8 mouse cellular contexts compared by ENCODE assay signal in genomic region chr9:123467141-123467620, GRCm38 (mm10). TPM values are rescaled to one million over a fixed set of nuclear protein-coding genes. Genes with fewer than 3 reads are reported as not detected.
DNase-seq lines count a peak whose midpoint lies in the region; ATAC-seq lines count a peak whose summit lies in the region.

No protein-coding gene starts in this region.

- no peak overlapping the region for H3K9ac ChIP-seq in hindbrain, embryonic 16.5 days (ENCODE audit: low read depth, low read length)

- H3K4me1 ChIP-seq in hindbrain, embryonic 16.5 days (ENCODE audit: control insufficient read depth, insufficient read depth, low read depth, low read length), result no peaks in the 10 kb centered on the region
- no peaks in the 10 kb centered on the region for H3K4me1 ChIP-seq in limb, embryonic 10.5 days

- H3K36me3 ChIP-seq in hindbrain, embryonic 16.5 days (ENCODE audit: control insufficient read depth, insufficient read depth, low read length), result no peaks in the 10 kb centered on the region
- H3K36me3 ChIP-seq in limb, embryonic 10.5 days, result 0 out of 2 replicates have a peak, but pooled peaks cover 10% of the 10 kb centered on the region

- no peak overlapping the region for H3K27ac ChIP-seq in hindbrain, embryonic 16.5 days (ENCODE audit: low read depth, low read length)
- H3K27ac ChIP-seq in limb, embryonic 10.5 days, result no peak overlapping the region

- H3K27me3 ChIP-seq in hindbrain, embryonic 16.5 days (replicated peaks; ENCODE audit: control insufficient read depth, insufficient read depth, low read length), result no peaks in the 10 kb centered on the region
- no peaks in the 10 kb centered on the region for H3K27me3 ChIP-seq in limb, embryonic 10.5 days (ENCODE audit: low read depth, poor library complexity, severe bottlenecking)

- no peaks in the 10 kb centered on the region for H3K9me3 ChIP-seq in hindbrain, embryonic 16.5 days (ENCODE audit: control insufficient read depth, low read length)
- no peaks in the 10 kb centered on the region for H3K9me3 ChIP-seq in limb, embryonic 10.5 days (replicated peaks)

- no peak overlapping the region for H3K4me2 ChIP-seq in hindbrain, embryonic 16.5 days (ENCODE audit: low read length)

- ATAC-seq in frontal cortex, adult (ENCODE audit: low TSS enrichment), result peak; percentile 77
- peak; percentile 78 for ATAC-seq in hindbrain, embryonic 16.5 days
- ATAC-seq in inflammation-experienced regulatory T-cells, adult 6 months, result no peak

- WGBS in hindbrain, embryonic 16.5 days, result 51% methylated on average over 4 of the region's 4 CpGs
- WGBS in limb, embryonic 10.5 days, result 89% methylated on average over 4 of the region's 4 CpGs

- DNase-seq in frontal cortex, postnatal 14 days (ENCODE audit: low spot score in 2 of 2), result no peak
- DNase-seq in right cerebral cortex, adult 2 months (ENCODE audit: low spot score in 2 of 2), result peak; percentile 16 to 44
- no peak for DNase-seq in right cerebral cortex, postnatal 25 days
- DNase-seq in telencephalon, adult 2 months (ENCODE audit: low read depth, low spot score), result peak; percentile 55
- no peak for DNase-seq in limb, embryonic 10.5 days (ENCODE audit: low spot score)

- H3K4me3 ChIP-seq in hindbrain, embryonic 16.5 days (ENCODE audit: low read length), result no peak overlapping the region
- no peak overlapping the region for H3K4me3 ChIP-seq in limb, embryonic 10.5 days

RNA-seq across cellular contexts. Expression of gene Limd1, which starts 11.3 kb away (rescaled TPM):
- polyA plus RNA-seq in hindbrain, embryonic 16.5 days (2015; fragmentation: Nextera tagmentation; extraction: Ambion mirVana), result 12.2 and 15.5 TPM in 2 replicates
- 55.2 and 55.8 TPM in 2 replicates for polyA plus RNA-seq in limb, embryonic 10.5 days (2016; fragmentation: Nextera tagmentation; extraction: Ambion mirVana)
- polyA plus RNA-seq in inflammation-experienced regulatory T-cells, adult 6 months (2017; shearing (Covaris generic)), result 10 to 100 TPM; 31.9 to 41.2 (median 36.2) TPM

Comparison
In these comparisons a context has a peak if more than half of its experiments do, and no peak if none do; other contexts are left out.
1. DNase-seq: peak in right cerebral cortex, adult 2 months (2 of 2) and telencephalon, adult 2 months (single experiment); none in frontal cortex, postnatal 14 days (0 of 2), right cerebral cortex, postnatal 25 days (single experiment) and limb, embryonic 10.5 days (single experiment).